Mouse (Mus musculus) cerebral cortex, adult 2 months (tissue): ENCODE data around the gene Nek1.

Experiments
- WGBS: fragments of 180-500 bp; shearing (Covaris S2); methylation state at CpG from one replicate; pipeline ENCODE4 v1.1.7; 2018; 5-methylcytosine and 5-hydroxymethylcytosine counted together

Gene Nek1

DNA sequence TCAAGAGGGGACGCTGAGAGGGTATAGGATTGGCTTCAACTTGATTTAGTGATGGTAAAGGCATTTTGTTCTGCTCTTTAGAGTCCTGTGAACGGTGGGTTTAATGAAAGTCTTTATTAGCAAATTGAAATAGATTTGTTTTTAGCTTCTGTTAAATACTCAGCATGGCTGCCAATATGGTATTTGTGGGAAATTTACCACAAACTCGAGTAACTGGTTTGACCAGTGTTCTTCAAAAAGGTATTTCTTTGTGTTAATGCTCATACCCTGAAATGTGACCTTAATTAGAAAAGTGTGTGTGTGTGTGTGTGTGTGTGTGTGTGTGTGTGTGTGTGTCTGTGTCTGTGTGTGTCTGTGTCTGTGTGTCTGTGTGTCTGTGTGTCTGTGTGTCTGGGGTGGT is 178.6 kb downstream of the Nek1 start:
- WGBS, result 86% methylated on average over 3 of the region's 3 CpGs

DNA sequence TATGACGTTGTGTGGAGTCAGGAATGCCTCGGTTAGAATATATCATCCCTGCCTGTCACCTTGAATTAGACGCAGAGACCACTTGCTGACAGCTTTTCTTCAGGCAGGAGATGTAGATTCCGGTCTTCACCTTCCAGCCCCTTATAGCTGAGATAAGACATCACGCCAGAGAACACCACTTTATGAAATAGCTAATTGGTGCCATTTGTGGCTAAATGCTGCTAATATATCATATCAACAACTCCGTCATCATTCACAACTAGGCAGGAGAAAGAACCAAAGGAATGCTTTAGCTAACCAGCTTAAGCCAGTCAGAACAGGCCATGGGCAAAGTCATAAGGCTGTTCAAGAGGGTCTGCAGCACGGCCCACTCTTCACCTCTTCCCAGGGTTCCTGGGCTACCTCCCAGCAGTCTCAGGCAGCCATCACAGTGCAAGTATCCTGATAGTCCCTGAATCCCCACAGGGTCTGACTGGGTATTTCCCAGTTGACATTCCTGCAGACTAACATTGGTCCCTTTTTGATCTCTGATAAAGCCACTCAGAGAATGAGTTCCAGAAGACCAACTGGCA is 181.0 kb downstream of the Nek1 start:
- WGBS, result 88% methylated on average over 7 of the region's 7 CpGs

DNA sequence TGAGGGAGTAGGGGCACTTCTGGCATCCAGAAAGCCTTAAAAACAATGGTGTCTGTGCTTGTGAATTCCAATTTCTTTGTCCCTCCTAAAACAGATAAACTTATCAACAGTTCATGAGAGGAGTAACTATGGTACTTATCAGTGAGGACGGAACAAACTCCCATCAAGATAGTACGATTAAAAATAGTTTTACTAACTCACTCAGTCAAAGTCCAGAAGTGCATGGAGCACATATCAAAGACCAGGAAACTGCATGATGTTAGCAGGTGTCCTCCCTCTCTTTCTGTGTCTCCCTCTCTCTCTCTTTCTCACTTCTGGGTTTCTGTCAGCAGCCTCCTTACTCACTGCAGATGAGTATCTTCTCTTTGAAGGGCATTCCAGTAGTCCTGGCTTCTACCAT is 182.9 kb downstream of the Nek1 start:
- 95% methylated on average over 2 of the region's 2 CpGs for WGBS

DNA sequence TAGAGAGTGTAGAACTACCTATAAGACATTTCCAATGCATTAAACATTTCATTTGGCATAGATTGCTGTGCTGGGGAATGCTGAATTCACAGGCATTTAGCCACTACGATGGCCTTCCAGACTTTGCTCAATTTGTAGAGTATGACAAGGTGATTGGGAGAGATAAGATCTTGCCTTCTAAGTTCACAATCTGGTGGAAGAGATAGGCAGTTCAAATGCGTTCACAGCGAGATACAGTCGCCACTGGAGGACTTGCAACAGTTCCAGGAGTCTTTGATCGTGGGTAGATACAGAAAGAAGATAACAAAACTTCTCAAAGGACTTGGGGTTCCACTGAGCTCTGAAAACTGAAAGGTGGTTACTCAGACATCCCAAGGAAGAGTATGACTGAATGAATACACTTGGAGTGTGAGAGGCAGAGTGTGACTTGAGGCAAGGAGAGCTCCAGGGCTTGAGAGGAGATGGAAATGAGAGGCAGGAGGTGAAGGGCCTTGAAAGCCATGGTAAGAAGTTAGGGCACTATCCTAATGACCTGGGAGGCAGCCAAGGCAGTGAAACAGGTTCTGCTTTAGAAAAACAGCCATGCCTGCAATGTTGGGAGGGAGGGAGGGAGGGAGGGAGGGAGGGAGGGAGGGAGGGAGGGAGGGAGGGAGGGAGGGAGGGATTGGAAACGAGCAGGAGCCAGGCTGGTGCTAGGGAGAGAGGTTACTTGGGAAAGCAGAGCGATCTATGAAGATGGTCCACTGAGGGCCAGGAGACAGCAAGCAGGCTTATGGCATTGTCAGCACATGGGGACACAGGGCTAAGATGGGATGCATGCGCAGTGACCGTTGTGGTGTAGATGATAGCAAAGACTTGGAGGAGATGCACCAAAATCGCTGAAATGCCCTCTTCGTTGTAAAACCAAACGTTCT is 184.9 kb downstream of the Nek1 start:
- 77% methylated on average over 12 of the region's 12 CpGs for WGBS

DNA sequence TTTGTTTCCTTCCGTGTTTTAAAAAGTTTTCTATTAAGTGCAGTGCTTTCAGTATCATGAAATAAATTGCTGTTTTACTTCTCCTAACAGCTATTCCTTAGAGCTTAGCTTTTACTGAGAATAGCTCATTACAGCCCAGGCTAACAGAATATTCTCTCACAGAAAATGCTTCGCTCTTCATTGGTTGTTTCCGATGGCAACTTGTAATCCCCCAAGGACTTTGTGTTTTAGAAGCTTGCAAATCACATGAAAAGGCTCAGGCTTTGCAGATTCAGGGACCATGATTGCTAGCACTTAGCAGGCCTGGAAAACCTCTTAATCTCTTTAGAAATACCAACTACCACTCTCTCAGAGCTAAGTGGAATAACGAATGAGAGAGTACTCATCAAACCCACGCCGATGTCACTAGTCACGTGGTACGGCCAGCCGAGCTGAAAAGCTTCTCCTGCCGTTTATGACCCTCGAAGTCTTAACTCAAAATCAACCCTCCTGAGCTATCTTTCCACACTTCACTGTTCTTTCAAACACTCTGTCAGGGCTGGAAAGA is 185.7 kb downstream of the Nek1 start:
- 53% methylated on average over 11 of the region's 11 CpGs for WGBS
